Mouse (Mus musculus): ENCODE measurements around the gene Zfp354c. TPM values are rescaled to one million over a fixed set of nuclear protein-coding genes. Genes with fewer than 3 reads are reported as not detected.
A peak's percentile ranks its signal among the peaks of the same experiment; 100 is the strongest.

The Zfp354c gene
- polyA plus RNA-seq, 2 experiments: 33.8 to 57.4 TPM

DNA sequence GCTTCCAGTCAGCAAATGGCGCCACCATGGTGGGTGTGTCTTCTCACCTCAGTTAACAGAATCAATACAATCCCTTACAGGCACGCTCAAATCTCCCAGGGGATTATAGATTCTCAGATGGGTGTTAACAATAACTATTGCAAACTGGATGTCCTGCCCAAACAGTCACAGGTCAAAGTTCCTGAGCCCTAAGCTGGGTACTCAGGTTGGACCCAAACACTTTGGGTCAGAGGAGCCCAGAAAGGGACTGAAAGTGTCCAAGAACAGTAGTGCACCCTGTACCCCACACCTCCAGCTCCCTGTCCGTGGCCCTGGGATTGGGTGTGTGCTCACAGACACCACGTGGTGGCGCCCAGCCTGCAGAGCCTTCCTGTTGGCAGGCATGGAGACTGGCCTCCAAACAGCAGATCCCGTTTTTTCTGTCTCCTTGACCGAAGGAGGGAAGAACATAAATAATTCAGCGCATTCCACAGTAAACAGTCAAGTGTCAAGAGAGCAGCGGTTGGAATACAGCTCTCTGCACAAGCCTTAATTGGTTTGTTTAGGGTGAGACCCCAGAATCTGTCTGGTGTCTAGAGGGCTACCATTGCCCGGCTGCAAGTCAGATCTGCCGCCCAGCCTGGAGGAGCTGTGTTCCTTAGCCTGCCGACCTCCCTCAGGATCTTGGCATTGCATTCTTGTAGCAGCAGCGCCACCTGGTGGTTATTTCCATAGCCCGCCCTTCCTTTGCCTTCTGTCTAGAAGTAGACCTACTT is 58.4 kb downstream of the Zfp354c start:
- no peak for TF ChIP-seq POLR2A (IDR thresholded peaks at IDR 0.05; ENCODE audit: borderline replicate concordance, extremely low read depth, insufficient read depth, insufficient read length)
- DNase-seq (ENCODE audit: low spot score): peak; percentile 89
- Histone ChIP-seq H3K4me2 (replicated peaks; ENCODE audit: low read depth, low read length, severe bottlenecking) (peak overlapping the region; percentile 48), H3K27ac (replicated peaks; ENCODE audit: low read depth, low read length) (no peak overlapping the region), H3K27me3 (ENCODE audit: control insufficient read depth, insufficient read depth, low read length) (no peaks in the 10 kb centered on the region), H3K4me1 (ENCODE audit: control insufficient read depth, insufficient read depth, low read length) (peaks cover 5% of the 10 kb centered on the region; the same call in 1 of the 2 replicates), H3K9ac (ENCODE audit: low read depth, low read length, severe bottlenecking) (no peak overlapping the region), H3K36me3 (ENCODE audit: control insufficient read depth, insufficient read depth, low read length) (no peaks in the 10 kb centered on the region; the same call in 1 of the 2 replicates), H3K4me3 (replicated peaks; ENCODE audit: low read length) (peak overlapping the region; percentile 14; the same call in 1 of the 2 replicates), H3K9me3 (ENCODE audit: control insufficient read depth, low read length) (no peaks in the 10 kb centered on the region)
- ATAC-seq (ENCODE audit: low FRiP score, low read depth): peak; percentile 87
- 15% methylated on average over 14 of the region's 14 CpGs for WGBS

- no peaks in the 10 kb centered on the region for H3K9me3 ChIP-seq (ENCODE audit: control insufficient read depth, low read length)
- H3K27me3 ChIP-seq (ENCODE audit: control insufficient read depth, insufficient read depth, low read length): no peaks in the 10 kb centered on the region
- 17% methylated on average over 4 of the region's 4 CpGs for WGBS
- H3K4me1 ChIP-seq (ENCODE audit: control insufficient read depth, insufficient read depth, low read length): peaks cover 5% of the 10 kb centered on the region; the same call in 1 of the 2 replicates
- no peak overlapping the region for H3K9ac ChIP-seq (ENCODE audit: low read depth, low read length, severe bottlenecking)
- no peak overlapping the region for H3K4me2 ChIP-seq (replicated peaks; ENCODE audit: low read depth, low read length, severe bottlenecking)
- no peaks in the 10 kb centered on the region for H3K36me3 ChIP-seq (ENCODE audit: control insufficient read depth, insufficient read depth, low read length)
- H3K4me3 ChIP-seq (replicated peaks; ENCODE audit: low read length): no peak overlapping the region
- DNase-seq (ENCODE audit: low spot score): peak; percentile 67
- TF ChIP-seq POLR2A (IDR thresholded peaks at IDR 0.05; ENCODE audit: borderline replicate concordance, extremely low read depth, insufficient read depth, insufficient read length): no peak
- ATAC-seq (ENCODE audit: low FRiP score, low read depth): no peak
- no peak overlapping the region for H3K27ac ChIP-seq (replicated peaks; ENCODE audit: low read depth, low read length)
Observed at GRCm38 (mm10) chr11:50767039-50767438, 60.5 kb downstream of the Zfp354c start.

GRCm38 (mm10) chr11:50766461-50766860 is 61.1 kb downstream of the Zfp354c start:
- DNase-seq (ENCODE audit: low spot score): no peak
- no peaks in the 10 kb centered on the region for H3K9me3 ChIP-seq (ENCODE audit: control insufficient read depth, low read length)
- WGBS: 88% methylated on average over 7 of the region's 7 CpGs
- H3K4me2 ChIP-seq (replicated peaks; ENCODE audit: low read depth, low read length, severe bottlenecking): no peak overlapping the region
- H3K4me3 ChIP-seq (replicated peaks; ENCODE audit: low read length): no peak overlapping the region
- TF ChIP-seq POLR2A (IDR thresholded peaks at IDR 0.05; ENCODE audit: borderline replicate concordance, extremely low read depth, insufficient read depth, insufficient read length): no peak
- peaks cover 5% of the 10 kb centered on the region; the same call in 1 of the 2 replicates for H3K4me1 ChIP-seq (ENCODE audit: control insufficient read depth, insufficient read depth, low read length)
- H3K36me3 ChIP-seq (ENCODE audit: control insufficient read depth, insufficient read depth, low read length): no peaks in the 10 kb centered on the region
- no peaks in the 10 kb centered on the region for H3K27me3 ChIP-seq (ENCODE audit: control insufficient read depth, insufficient read depth, low read length)
- no peak overlapping the region for H3K27ac ChIP-seq (replicated peaks; ENCODE audit: low read depth, low read length)
- no peak overlapping the region for H3K9ac ChIP-seq (ENCODE audit: low read depth, low read length, severe bottlenecking)
- ATAC-seq (ENCODE audit: low FRiP score, low read depth): no peak

Other genes with a start within 250 kb of the Zfp354c start
- 34.9 and 38.7 TPM in 2 replicates for gene Adamts2, start 225.6 kb downstream of the Zfp354c start, polyA plus RNA-seq (2012; rRNA removed)
- 18.9 and 19.4 TPM in 2 replicates for gene Adamts2, start 225.6 kb downstream of the Zfp354c start, polyA plus RNA-seq (2014; fragmentation: Nextera tagmentation; extraction: Ambion mirVana)
- gene Zfp879, start 13.8 kb upstream of the Zfp354c start, polyA plus RNA-seq (2012; rRNA removed): 0.88 and 0.89 TPM in 2 replicates
- gene Zfp879, start 13.8 kb upstream of the Zfp354c start, polyA plus RNA-seq (2014; fragmentation: Nextera tagmentation; extraction: Ambion mirVana): 0.55 and 0.66 TPM in 2 replicates
- gene Grm6, start 23.0 kb upstream of the Zfp354c start, polyA plus RNA-seq (2012; rRNA removed): 0.60 and 0.88 TPM in 2 replicates
- 0.17 TPM in 2 replicates for gene Grm6, start 23.0 kb upstream of the Zfp354c start, polyA plus RNA-seq (2014; fragmentation: Nextera tagmentation; extraction: Ambion mirVana)
- gene Zfp454, start 59.9 kb upstream of the Zfp354c start, polyA plus RNA-seq (2012; rRNA removed): 6.6 and 7.2 TPM in 2 replicates
- gene Zfp454, start 59.9 kb upstream of the Zfp354c start, polyA plus RNA-seq (2014; fragmentation: Nextera tagmentation; extraction: Ambion mirVana): 9.4 and 11.3 TPM in 2 replicates
- gene Zfp2, start 88.4 kb upstream of the Zfp354c start, polyA plus RNA-seq (2012; rRNA removed): 4.3 and 6.1 TPM in 2 replicates
- 11.9 and 12.6 TPM in 2 replicates for gene Zfp2, start 88.4 kb upstream of the Zfp354c start, polyA plus RNA-seq (2014; fragmentation: Nextera tagmentation; extraction: Ambion mirVana)
- 0.72 and 1.3 TPM in 2 replicates for gene Zfp354b, start 103.9 kb upstream of the Zfp354c start, polyA plus RNA-seq (2012; rRNA removed)
- 1.1 and 1.7 TPM in 2 replicates for gene Zfp354b, start 103.9 kb upstream of the Zfp354c start, polyA plus RNA-seq (2014; fragmentation: Nextera tagmentation; extraction: Ambion mirVana)
- gene 4933414I15Rik, start 116.0 kb upstream of the Zfp354c start, polyA plus RNA-seq (2012; rRNA removed): not detected in 2 replicates
- gene 4933414I15Rik, start 116.0 kb upstream of the Zfp354c start, polyA plus RNA-seq (2014; fragmentation: Nextera tagmentation; extraction: Ambion mirVana): not detected in 2 replicates
- gene Prop1, start 126.0 kb upstream of the Zfp354c start, polyA plus RNA-seq (2012; rRNA removed): 0.15 TPM in 1 of 2 replicates, not detected in the other
- not detected in 2 replicates for gene Prop1, start 126.0 kb upstream of the Zfp354c start, polyA plus RNA-seq (2014; fragmentation: Nextera tagmentation; extraction: Ambion mirVana)
- gene Olfr1378, start 138.8 kb upstream of the Zfp354c start, polyA plus RNA-seq (2012; rRNA removed): 0.09 and 0.38 TPM in 2 replicates
- 0.14 TPM in 1 of 2 replicates, not detected in the other for gene Olfr1378, start 138.8 kb upstream of the Zfp354c start, polyA plus RNA-seq (2014; fragmentation: Nextera tagmentation; extraction: Ambion mirVana)
- gene Olfr1377, start 154.2 kb upstream of the Zfp354c start, polyA plus RNA-seq (2012; rRNA removed): not detected in 2 replicates
- gene Olfr1377, start 154.2 kb upstream of the Zfp354c start, polyA plus RNA-seq (2014; fragmentation: Nextera tagmentation; extraction: Ambion mirVana): not detected in 2 replicates
- not detected in 2 replicates for gene Olfr51, start 175.9 kb upstream of the Zfp354c start, polyA plus RNA-seq (2012; rRNA removed)
- gene Olfr51, start 175.9 kb upstream of the Zfp354c start, polyA plus RNA-seq (2014; fragmentation: Nextera tagmentation; extraction: Ambion mirVana): not detected in 2 replicates
- not detected in 2 replicates for gene Olfr54, start 186.5 kb upstream of the Zfp354c start, polyA plus RNA-seq (2012; rRNA removed)
- 0.06 TPM in 1 of 2 replicates, not detected in the other for gene Olfr54, start 186.5 kb upstream of the Zfp354c start, polyA plus RNA-seq (2014; fragmentation: Nextera tagmentation; extraction: Ambion mirVana)
- not detected in 2 replicates for gene Olfr1375, start 220.4 kb upstream of the Zfp354c start, polyA plus RNA-seq (2012; rRNA removed)
- not detected in 2 replicates for gene Olfr1375, start 220.4 kb upstream of the Zfp354c start, polyA plus RNA-seq (2014; fragmentation: Nextera tagmentation; extraction: Ambion mirVana)
- 6.1 and 9.6 TPM in 2 replicates for gene Zfp354a, start 231.5 kb upstream of the Zfp354c start, polyA plus RNA-seq (2012; rRNA removed)
- gene Zfp354a, start 231.5 kb upstream of the Zfp354c start, polyA plus RNA-seq (2014; fragmentation: Nextera tagmentation; extraction: Ambion mirVana): 6.4 and 8.8 TPM in 2 replicates